Mouse (Mus musculus): ENCODE measurements around the gene Gimap8.

DNA sequence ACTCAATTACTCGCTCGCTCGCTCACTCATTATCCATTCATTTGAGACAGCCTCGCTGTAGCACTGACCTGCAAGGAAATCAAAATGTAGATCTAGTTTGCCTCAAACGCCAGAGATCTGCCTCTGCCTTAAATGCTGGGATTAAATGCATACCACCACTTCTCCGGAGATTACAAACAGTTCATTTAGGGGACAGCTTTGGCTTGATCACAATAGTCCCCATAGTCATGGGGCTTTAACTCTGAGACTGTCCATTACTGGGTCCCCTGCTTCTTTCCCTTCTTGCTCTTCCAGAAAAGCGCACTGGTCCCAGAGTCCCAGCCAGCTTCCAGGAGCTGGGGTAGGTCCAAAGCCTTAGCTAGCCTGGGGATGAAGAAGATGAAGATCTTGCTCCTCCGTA is 20.6 kb upstream of the Gimap8 start, which contains the start of gene AI854703:
- TF ChIP-seq POLR2A (IDR thresholded peaks at IDR 0.05; ENCODE audit: borderline replicate concordance, insufficient read depth, low read length) (no peak), CTCF (IDR thresholded peaks at IDR 0.05; ENCODE audit: borderline replicate concordance, insufficient read depth, low read depth, low read length) (no peak)

All from cerebellum, adult 2 months (tissue).